Mouse (Mus musculus) frontal cortex, postnatal 10 days (tissue): ENCODE data around the gene Tmem39a.

Source experiments
- DNase-seq, 2 experiments: peaks; one replicate each; pipeline ENCODE4 v3.0.0; 2022; ENCODE audit warnings: low spot score in 2 of 2, mixed read lengths in 1 of 2

Gene Tmem39a

GRCm38 (mm10) chr16:38632147-38632546 lies 73.6 kb downstream of the Tmem39a start:
- DNase-seq = peak in 1 of 2 experiments; percentile 43

GRCm38 (mm10) chr16:38635833-38636390 lies 77.4 kb downstream of the Tmem39a start:
- DNase-seq = no peak

GRCm38 (mm10) chr16:38636682-38637081 lies 78.2 kb downstream of the Tmem39a start:
- no peak for DNase-seq

- DNase-seq = no peak
Measured at GRCm38 (mm10) chr16:38637085-38637484, 78.6 kb downstream of the Tmem39a start.
